Mouse (Mus musculus) stomach, embryonic 14.5 days (tissue): Measurements from ENCODE around the gene Kcnk12. TPM values are rescaled to one million over a fixed set of nuclear protein-coding genes. Genes with fewer than 3 reads are reported as not detected.
A peak's percentile ranks its signal among the peaks of the same experiment; 100 is the strongest.

Source experiments
- ATAC-seq: fragments of 200-750 bp; cut with Nextera tagmentation; 2 replicates; pipeline ENCODE4 v1.8.0; 2017; ENCODE audit warnings: low read depth, moderate TSS enrichment; ENCODE audit not compliant: insufficient number of reproducible peaks, insufficient read depth, low FRiP score
- H3K27ac ChIP-seq: fragments of 300-500 bp; sonication (generic); 2 replicates; pipeline ENCODE4 v1.5.1; 2014; ENCODE audit warnings: mild to moderate bottlenecking, low read length, moderate library complexity, mixed read lengths
- H3K27me3 ChIP-seq: fragments of 300-500 bp; sonication (generic); 2 replicates; pipeline ENCODE4 v1.6.1; 2014; ENCODE audit warnings: low read length, control low read depth, mixed read lengths; ENCODE audit not compliant: control insufficient read depth, insufficient read depth
- H3K36me3 ChIP-seq: fragments of 300-500 bp; sonication (generic); 2 replicates; pipeline ENCODE4 v1.6.1; 2014; ENCODE audit warnings: mild to moderate bottlenecking, control low read depth, low read length, moderate library complexity, mixed read lengths; ENCODE audit not compliant: control insufficient read depth, insufficient read depth
- H3K4me1 ChIP-seq: fragments of 300-500 bp; sonication (generic); 2 replicates; pipeline ENCODE4 v1.6.1; 2014; ENCODE audit warnings: low read length, control low read depth, mixed read lengths; ENCODE audit not compliant: control insufficient read depth, insufficient read depth
- H3K4me2 ChIP-seq: fragments of 300-500 bp; sonication (generic); replicated peaks from 2 replicates; pipeline ENCODE4 v1.6.1; 2014; ENCODE audit warnings: low read depth, low read length, control low read depth
- H3K4me3 ChIP-seq: fragments of 300-500 bp; sonication (generic); 2 replicates; pipeline ENCODE4 v1.5.1; 2014; ENCODE audit warnings: low read depth, low read length, control low read depth
- H3K9ac ChIP-seq: fragments of 300-500 bp; sonication (generic); replicated peaks from 2 replicates; pipeline ENCODE4 v1.6.1; 2014; ENCODE audit warnings: low read depth, mild to moderate bottlenecking, control low read depth, low read length, moderate library complexity, mixed read lengths
- H3K9me3 ChIP-seq: fragments of 300-500 bp; sonication (generic); 2 replicates; pipeline ENCODE4 v1.6.1; 2016; ENCODE audit warnings: low read depth, low read length, control low read depth; ENCODE audit not compliant: control insufficient read depth
- WGBS: fragments of 180-500 bp; shearing (Covaris S2); extraction: QIAGEN DNeasy Blood & Tissue Kit; methylation state at CpG from one replicate; pipeline ENCODE4 v1.1.7; 2014; 5-methylcytosine and 5-hydroxymethylcytosine counted together
- polyA plus RNA-seq: library from polyadenylated mRNA; unstranded; fragments of >200 nt; fragmentation: Nextera tagmentation; extraction: Ambion mirVana; gene quantifications from 2 replicates; pipeline ENCODE4 v1.2.1, GENCODE M21; 2014

The Kcnk12 gene
- not detected in 2 replicates for polyA plus RNA-seq

DNA sequence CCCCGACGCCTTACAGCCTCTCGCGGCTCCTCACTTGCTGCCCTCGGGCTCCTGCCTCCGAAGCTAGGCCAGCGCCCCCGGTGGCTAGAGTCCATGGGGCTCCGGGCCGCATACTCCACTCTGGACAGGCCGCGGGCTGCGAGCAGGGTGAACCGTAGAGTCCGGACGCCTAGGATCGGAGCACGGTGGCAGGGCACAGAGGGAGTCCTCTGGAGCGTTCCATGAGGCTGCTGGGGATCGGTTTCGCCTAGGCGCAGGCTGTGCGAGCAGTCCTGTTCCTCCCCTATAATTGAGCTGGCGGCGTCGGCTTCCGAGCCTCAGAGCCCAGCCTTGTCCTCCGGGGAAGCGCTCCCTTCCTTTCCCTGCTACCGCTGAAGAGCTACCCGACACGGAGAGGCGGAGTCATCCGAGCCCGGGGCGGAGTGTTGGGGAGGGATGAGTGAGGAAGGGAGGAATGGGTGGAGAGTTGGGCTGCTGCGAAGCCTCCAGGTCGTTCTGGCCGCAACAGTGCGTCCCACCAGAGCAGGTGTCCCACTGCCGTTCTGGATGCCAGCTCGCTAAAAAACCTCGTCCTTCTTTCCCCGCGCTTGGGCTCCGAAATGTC is at the start of gene Kcnk12:
Kcnk12 (minus strand) TSS at position 307 of the 604 bp plus-strand sequence.
- Histone ChIP-seq H3K9ac (no peak within 1 kb of the TSS), H3K4me3 (peak within 1 kb of the TSS; percentile 38), H3K27ac (no peak within 1 kb of the TSS), H3K27me3 (peaks cover 55% of the 10 kb centered on the region), H3K4me1 (no peaks in the 10 kb centered on the region; the same call in 1 of the 2 replicates), H3K4me2 (peak within 1 kb of the TSS; percentile 79), H3K9me3 (no peaks in the 10 kb centered on the region), H3K36me3 (no peaks in the 10 kb centered on the region)
- under 1% methylated on average over 45 of the region's 46 CpGs for WGBS
- peak; percentile 51; the same call in 1 of the 2 replicates for ATAC-seq

DNA sequence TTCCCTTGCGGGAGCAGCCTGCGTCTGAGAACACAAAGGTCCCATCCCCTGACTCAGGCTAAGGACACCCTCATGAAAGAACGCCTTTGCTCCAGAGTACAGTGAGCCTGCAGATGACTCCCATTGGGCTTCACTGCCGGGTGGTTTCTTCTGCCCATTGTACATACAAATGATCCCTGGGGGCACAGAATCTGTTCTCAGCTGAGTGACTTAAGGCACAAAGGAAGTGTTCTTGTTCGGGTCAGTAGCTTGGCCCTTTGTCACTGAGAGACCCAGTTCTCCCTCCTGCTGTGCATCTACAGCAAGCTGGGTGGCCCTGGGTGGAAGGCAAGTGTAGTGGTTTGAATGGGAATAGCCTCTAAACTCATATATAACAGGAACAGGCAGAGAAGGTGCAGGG is 44.4 kb upstream of the Kcnk12 start:
- 90% methylated on average over 5 of the region's 5 CpGs for WGBS
- Histone ChIP-seq H3K4me2 (no peak overlapping the region), H3K9ac (no peak overlapping the region), H3K27me3 (no peaks in the 10 kb centered on the region), H3K9me3 (no peaks in the 10 kb centered on the region; the same call in 1 of the 2 replicates), H3K4me3 (no peak overlapping the region), H3K36me3 (no peaks in the 10 kb centered on the region), H3K4me1 (no peaks in the 10 kb centered on the region), H3K27ac (no peak overlapping the region)
- ATAC-seq, result no peak

DNA sequence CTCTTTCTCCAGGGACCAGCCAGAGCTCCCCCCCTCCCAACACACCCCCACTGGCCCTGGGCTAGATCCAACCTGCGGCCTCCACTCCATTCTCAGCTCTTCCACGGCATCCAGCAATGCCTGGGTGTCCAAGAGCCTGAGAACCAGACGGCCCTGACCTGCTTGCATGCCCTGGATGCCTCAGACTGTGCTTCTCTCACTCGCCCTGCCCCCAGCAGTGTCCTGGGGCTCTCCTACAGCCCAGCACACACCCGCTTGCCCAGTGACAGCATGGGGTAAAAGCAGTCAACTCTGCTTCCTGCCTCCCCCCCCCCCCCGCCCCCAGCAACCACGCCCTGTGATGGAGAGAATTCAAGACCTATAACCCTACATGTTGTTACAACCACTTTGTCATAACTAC is 42.3 kb upstream of the Kcnk12 start:
- no peaks in the 10 kb centered on the region for H3K36me3 ChIP-seq
- WGBS, result 65% methylated on average over 7 of the region's 7 CpGs
- no peaks in the 10 kb centered on the region for H3K27me3 ChIP-seq
- no peaks in the 10 kb centered on the region; the same call in 1 of the 2 replicates for H3K9me3 ChIP-seq
- no peak overlapping the region for H3K4me3 ChIP-seq
- no peaks in the 10 kb centered on the region for H3K4me1 ChIP-seq
- no peak overlapping the region for H3K4me2 ChIP-seq
- H3K27ac ChIP-seq, result no peak overlapping the region
- no peak overlapping the region for H3K9ac ChIP-seq
- no peak for ATAC-seq

GRCm38 (mm10) chr17:87834850-87835249 is 37.1 kb upstream of the Kcnk12 start:
- Histone ChIP-seq H3K9ac (no peak overlapping the region), H3K4me3 (no peak overlapping the region), H3K36me3 (no peaks in the 10 kb centered on the region), H3K27me3 (no peaks in the 10 kb centered on the region), H3K4me1 (no peaks in the 10 kb centered on the region), H3K4me2 (no peak overlapping the region), H3K9me3 (no peaks in the 10 kb centered on the region), H3K27ac (no peak overlapping the region)
- 37% methylated on average over 8 of the region's 8 CpGs for WGBS
- ATAC-seq, result no peak

DNA sequence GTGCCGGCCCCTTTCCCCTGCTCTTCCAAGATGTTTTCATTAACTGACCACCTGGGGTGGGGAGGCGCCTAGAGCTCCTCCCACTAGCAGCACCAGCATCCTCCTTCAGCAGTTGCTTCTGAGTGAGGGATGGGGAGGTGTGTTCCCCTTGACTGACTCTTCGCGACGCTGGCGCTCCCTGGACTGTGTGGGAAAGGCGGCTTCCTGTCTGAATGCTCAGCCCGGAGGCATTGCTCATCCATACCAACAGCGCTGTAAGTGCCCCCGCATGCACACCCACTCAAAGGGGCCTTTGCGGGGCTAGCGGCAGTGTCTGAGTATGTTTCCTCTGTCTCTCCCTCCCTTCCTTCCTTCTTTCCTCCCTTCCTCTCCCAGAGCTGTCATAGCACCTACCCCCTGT is 29.1 kb upstream of the Kcnk12 start:
- Histone ChIP-seq H3K4me3 (no peak overlapping the region), H3K4me1 (no peaks in the 10 kb centered on the region), H3K36me3 (no peaks in the 10 kb centered on the region), H3K27ac (no peak overlapping the region), H3K27me3 (0 out of 2 replicates have a peak, but pooled peaks cover 2% of the 10 kb centered on the region), H3K9me3 (no peaks in the 10 kb centered on the region), H3K4me2 (no peak overlapping the region), H3K9ac (no peak overlapping the region)
- 16% methylated on average over 12 of the region's 12 CpGs for WGBS
- ATAC-seq, result no peak

- H3K4me2 ChIP-seq, result no peak overlapping the region; the same call in 1 of the 2 replicates
- H3K4me3 ChIP-seq, result no peak overlapping the region
- H3K4me1 ChIP-seq, result no peaks in the 10 kb centered on the region
- H3K9me3 ChIP-seq, result no peaks in the 10 kb centered on the region
- ATAC-seq, result no peak
- WGBS, result 20% methylated on average over 23 of the region's 23 CpGs
- H3K9ac ChIP-seq, result no peak overlapping the region
- H3K27me3 ChIP-seq, result 0 out of 2 replicates have a peak, but pooled peaks cover 2% of the 10 kb centered on the region
- no peak overlapping the region for H3K27ac ChIP-seq
- no peaks in the 10 kb centered on the region for H3K36me3 ChIP-seq
These were observed 28.3 kb upstream of the Kcnk12 start for GRCm38 (mm10) chr17:87826036-87826560.

DNA sequence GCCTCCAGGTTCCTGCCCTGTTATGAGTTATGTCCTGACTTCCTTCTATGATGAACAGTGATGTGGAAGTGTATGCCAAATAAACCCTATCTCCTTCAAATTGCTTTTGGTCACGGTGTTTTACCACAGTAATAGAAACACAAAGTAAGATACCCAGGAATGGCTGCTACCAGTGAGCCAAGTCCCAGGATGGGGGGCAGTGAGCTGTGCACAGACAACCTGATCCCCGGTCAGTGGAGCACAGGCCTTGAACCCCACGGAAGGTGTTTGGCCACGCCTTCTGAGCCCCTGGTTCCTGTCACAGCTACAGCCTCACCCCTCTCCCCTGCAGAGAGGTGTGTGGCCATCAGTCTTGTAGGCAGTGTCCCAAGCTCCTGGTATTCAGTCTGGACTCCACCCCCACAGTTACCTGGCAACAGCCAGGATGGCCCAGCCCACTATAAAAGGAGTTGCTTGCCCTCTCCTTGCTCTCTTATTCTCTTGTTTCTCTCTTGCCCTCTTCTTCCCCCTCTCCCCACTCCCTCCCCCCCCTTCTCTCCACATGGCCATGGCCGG is 27.7 kb upstream of the Kcnk12 start:
- H3K9me3 ChIP-seq, result no peaks in the 10 kb centered on the region
- no peak overlapping the region for H3K27ac ChIP-seq
- H3K27me3 ChIP-seq, result 0 out of 2 replicates have a peak, but pooled peaks cover 2% of the 10 kb centered on the region
- H3K9ac ChIP-seq, result no peak overlapping the region
- 29% methylated on average over 5 of the region's 5 CpGs for WGBS
- no peaks in the 10 kb centered on the region for H3K36me3 ChIP-seq
- no peaks in the 10 kb centered on the region for H3K4me1 ChIP-seq
- ATAC-seq, result no peak
- no peak overlapping the region for H3K4me2 ChIP-seq
- H3K4me3 ChIP-seq, result no peak overlapping the region

- no peak for ATAC-seq
- Histone ChIP-seq H3K27me3 (0 out of 2 replicates have a peak, but pooled peaks cover 2% of the 10 kb centered on the region), H3K9ac (no peak overlapping the region), H3K36me3 (no peaks in the 10 kb centered on the region), H3K4me3 (no peak overlapping the region), H3K27ac (no peak overlapping the region), H3K4me1 (no peaks in the 10 kb centered on the region), H3K4me2 (no peak overlapping the region), H3K9me3 (no peaks in the 10 kb centered on the region)
- 77% methylated on average over 3 of the region's 3 CpGs for WGBS
These were observed 25.2 kb upstream of the Kcnk12 start for GRCm38 (mm10) chr17:87823031-87823430.
